Mouse (Mus musculus): ENCODE measurements around the gene Actr1b.
"Not testable (repeated sequence)": the region's sequence is repeated elsewhere in the genome, so short reads cannot be mapped to it uniquely, and the experiment has no call there.

The Actr1b gene

GRCm38 (mm10) chr1:36697030-36697429 is 17.2 kb downstream of the Actr1b start:
- no peak for DNase-seq

DNA sequence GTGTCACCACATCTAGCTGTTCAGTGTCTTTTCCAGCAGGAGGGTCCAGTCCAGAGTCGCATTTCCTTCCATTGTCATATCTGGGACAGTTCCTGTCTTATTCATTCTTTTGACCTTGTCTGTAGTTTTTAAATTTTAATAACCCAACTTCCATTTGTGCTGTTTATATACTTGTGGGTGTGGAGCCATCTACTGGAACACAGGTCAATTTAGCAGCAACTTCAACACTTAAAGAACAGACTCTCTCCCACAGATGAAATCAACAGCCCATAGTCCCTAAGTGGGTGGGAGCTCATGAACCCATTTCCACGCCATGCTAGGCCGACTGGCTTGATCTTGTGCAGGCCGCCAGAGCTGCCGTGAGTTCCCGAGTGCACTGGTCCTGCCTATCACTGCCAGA is 17.8 kb downstream of the Actr1b start:
- no peak for DNase-seq

DNA sequence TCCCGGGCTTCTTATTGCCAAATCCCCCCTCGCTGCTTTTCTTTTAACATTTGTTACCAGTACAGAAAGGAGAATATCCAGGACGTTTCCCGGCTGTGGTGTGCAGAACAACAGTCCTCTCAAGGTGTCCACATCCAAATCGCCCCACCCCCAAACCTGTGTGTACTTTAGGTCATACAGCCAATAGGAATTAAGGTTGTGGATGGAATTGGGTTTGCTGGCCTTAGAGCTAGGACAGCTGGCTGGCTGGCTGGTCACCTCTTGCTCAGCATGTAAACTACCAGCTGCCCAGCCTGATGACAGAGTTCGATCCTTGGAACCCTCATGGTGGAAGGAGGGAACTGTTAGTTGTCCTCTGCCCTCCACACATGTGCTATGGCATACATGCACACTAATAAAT is 19.4 kb downstream of the Actr1b start:
- no peak for DNase-seq

DNA sequence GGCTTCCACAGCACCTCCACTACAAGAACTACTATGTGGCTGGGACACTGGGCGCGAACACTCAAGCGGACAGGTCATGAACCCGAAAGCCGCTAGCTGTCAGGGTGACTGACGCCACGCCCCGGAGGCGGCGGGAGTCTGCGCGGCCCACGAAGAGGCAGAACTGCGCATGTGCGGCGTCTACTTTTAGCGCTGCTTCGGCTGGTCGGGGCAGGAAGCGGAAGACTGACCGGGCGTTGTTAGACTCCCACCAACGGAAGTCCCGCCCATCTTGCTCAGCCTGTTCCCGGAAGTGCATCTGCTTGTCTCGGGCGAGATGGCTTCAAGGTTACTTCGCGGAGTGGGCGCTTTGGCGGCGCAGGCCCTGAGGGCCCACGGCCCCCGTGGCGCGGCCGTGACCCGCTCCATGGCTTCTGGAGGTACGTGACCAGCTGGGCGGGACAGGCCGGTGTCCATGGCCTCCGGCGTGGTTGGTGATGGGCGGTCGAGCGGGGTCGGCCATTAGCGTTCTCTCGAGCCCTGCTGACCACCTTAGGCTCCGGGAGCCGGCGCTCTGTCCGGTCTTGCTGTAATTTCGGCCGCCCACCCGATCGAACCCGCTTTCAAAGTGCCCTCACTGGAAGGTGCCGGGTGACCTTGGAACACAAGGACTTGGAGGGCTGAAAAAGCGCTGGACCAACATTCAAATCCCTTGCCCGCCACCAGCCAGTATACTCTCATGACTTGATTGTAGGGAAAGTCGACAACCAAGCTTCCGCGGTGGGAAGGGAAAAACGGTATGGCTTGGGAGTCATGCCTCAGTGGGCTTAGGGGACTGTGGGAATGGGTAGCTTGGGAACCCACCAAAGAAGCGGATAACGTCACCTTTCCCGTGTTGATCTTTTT is 22.7 kb downstream of the Actr1b start, which contains the start of gene Cox5b:
Gene Cox5b, plus strand, starts transcription at position 179 of the 885 bp plus-strand sequence.
- peak; percentile 97 for DNase-seq

GRCm38 (mm10) chr1:36690671-36691235 is 23.5 kb downstream of the Actr1b start:
- no peak for DNase-seq

- DNase-seq = peak; percentile 76
Measured at GRCm38 (mm10) chr1:36683810-36684467, 30.3 kb downstream of the Actr1b start.

GRCm38 (mm10) chr1:36682620-36683355 is 31.4 kb downstream of the Actr1b start, which contains the start of gene Fam178b:
Gene Fam178b (minus strand): TSS chr1:36683183.
- no peak for DNase-seq

- DNase-seq = no peak
Measured at GRCm38 (mm10) chr1:36680893-36681292, 33.3 kb downstream of the Actr1b start.

- DNase-seq = no peak
Measured at GRCm38 (mm10) chr1:36674936-36675335, 39.3 kb downstream of the Actr1b start.

DNA sequence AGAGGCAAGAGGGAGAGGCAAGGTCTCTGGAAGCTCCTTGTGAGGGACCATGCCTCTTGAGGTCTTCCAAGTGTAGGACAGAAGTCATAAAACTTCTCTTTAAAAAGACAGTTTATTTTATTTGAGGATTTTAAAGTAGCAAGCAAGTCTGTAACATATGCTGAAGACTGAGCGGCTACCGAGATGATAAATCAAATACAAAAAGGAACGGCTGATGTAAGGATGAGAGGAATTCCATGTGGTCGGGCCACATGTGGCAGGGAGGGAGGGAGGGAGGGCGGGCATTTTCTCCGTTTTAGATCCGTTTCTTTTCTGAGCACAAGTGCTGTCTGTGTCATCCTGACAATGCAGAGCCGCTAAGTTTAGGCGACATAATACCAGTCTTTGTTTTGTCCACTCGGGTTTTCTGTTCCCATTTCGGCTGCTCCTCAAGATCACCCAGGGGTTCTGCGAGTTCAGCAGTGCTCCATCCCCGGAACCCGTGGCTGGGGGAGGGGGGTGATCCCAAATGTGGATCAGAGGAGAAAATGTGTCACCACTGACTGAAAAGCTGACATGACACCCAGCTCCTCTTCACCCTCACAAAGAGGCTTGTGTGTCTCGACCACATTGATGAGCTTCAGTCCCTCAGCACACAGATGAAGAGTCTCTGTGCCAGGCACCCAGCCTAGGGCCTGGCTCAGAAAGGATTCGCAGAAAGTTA is 41.4 kb downstream of the Actr1b start:
- no peak for DNase-seq

DNA sequence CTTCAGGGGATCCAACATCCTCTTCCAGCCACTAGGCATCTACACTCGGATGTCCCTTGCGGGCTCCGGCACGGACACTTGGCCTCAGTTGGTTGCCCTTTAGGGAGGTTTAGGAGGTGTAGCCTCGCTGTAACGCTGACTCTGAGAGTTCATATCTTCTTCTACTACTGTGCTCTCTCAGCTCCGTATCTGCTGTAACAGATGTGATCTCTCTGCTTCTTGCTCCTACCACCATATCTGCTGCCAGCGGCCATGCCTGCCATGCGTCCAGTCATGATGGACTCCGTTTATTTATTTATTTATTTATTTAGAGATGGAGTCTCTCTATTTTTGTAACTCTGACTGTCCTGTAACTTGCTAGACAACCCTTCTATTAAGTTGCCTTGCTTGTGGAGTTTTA is 43.0 kb downstream of the Actr1b start:
- no peak for DNase-seq

GRCm38 (mm10) chr1:36670256-36670655 is 44.0 kb downstream of the Actr1b start:
- no peak for DNase-seq

- DNase-seq = not testable (repeated sequence)
Measured at GRCm38 (mm10) chr1:36668007-36668406, 46.2 kb downstream of the Actr1b start.

DNA sequence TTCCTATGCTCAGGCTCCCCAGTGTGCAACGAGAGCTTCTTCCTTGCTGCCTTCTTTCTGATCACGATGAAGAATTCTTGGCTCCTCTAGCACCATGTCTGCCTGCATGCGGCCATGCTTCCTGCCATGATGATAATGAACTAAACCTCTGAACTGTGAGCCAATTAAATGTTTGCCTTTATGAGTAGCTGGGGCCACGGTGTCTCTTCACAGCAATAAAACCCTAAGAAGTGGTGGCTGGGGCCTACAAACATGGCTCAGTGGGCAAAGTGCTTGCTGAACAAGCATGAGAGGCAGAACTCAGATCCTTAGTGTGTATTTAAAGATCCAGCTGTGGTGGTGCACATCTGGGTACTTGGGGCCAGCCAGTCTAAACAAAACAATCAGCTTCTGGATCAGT is 48.3 kb downstream of the Actr1b start:
- DNase-seq = no peak

GRCm38 (mm10) chr1:36665165-36665723 is 49.0 kb downstream of the Actr1b start:
- DNase-seq = no peak

DNA sequence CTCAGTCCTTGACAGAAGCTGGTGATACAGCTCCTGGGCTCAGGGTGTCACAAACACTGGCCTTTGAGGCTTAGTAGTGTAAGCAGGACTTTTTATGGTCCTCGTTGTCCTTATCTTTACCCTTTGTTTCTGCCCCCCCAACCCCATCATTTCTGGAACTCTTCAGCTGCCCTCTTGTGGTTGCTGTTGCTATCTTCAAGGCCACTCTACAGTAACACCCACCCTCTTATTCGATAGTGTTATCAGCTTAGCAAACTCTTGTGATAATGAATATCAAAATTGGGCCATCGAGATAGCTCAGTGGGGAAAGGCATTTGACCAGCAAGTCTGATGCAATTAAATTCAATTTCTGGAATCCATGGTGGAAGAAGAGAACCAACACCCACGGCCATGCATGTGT is 49.8 kb downstream of the Actr1b start:
- DNase-seq = no peak

- DNase-seq = no peak
Measured at GRCm38 (mm10) chr1:36658621-36659399, 55.4 kb downstream of the Actr1b start.

DNA sequence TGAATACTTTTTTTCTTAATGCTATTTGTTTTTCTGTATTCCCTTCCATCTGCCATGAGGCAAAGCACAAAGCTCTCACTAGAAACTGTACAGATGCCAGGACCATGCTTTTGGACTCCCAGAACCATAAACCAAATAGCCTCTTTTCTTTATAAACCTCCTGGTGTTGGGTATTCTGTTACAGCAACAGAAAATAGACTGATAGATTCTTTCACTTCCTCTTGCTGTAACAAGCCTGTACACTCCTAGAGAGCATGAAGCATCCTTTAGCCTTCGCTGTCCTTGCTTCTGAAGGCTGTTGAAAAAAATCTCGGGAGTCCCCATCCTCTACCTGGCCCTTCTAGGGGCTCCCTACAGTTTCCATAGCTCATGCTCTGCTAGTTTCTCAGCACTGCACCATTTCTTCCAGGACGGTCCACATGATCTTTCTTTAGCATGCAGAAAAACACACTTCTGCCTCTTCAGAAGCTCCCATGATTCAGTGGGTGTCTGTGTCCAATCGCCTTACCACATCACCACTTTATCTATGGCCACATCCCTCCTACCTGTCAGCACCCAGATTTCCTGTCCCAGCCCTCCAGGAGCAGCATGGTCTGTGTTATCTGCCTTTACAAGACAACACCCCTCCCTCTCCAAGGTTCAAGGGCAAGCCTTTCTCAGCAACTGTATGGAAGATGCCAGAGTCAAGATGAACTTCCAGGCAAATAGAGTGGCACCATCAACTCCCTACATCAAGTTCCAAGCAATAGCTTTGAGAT is 56.4 kb downstream of the Actr1b start:
- no peak for DNase-seq

DNA sequence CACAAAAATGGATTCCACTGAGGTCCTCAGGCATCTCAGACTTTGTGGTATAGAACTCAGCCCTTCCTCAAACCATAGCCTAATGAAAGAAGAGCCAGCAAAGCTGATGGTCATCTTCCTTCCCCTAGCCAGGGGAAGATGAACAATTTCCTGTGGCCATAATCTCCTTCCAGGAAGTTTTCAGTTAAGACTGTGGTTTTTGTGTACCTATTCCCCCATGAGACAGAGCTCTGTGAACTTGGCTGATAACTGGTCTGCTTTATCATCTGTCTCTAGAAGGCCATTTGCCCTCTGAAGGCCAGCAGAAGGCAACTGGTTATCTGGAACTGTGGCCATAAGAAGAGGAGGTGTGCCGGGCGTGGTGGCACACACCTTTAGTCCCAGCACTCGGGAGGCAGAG is 58.0 kb downstream of the Actr1b start:
- DNase-seq = no peak

DNA sequence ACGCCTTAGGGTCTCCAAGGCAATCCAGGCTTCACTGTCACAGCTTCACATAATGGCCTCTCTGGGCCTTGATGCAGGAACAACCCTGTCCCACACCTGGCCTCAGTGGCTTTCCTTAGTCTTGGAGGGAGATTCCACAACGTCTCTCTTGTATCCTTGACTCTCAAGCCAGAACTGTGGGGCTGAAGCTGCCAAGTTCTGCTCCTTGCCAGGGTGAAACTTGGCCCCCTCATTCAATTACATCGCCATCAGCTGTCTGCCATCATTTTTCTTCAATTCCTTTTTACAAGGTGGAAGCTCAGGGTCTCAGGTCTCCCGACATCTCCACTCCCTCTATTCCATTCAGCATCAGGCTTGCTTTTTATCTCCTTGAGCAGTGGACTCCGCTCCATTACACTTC is 59.2 kb downstream of the Actr1b start:
- no peak for DNase-seq
